In genomic region chr13:24240430-24240829, GRCm38 (mm10) we compare ENCODE assay signal across 22 mouse cellular contexts. TPM values are rescaled to one million over a fixed set of nuclear protein-coding genes. Genes with fewer than 3 reads are reported as not detected.
DNase-seq lines count a peak whose midpoint lies in the region; ATAC-seq and TF ChIP-seq lines count a peak whose summit lies in the region.
"Had no signal": no experiment of that assay in that cellular context is flagged by ENCODE, and none has a peak within 500 bp of the region (broad histone marks: within the 10 kb centered on the region; RNA-seq: fewer than 3 reads in every experiment).

No protein-coding gene starts in this region.

- TF ChIP-seq EP300 in lung, postnatal 0 days (IDR thresholded peaks at IDR 0.05) = peak; percentile 77

- no peak for DNase-seq in heart, embryonic 10.5 days (ENCODE audit: low spot score)
- no peak for DNase-seq in heart, postnatal 36 days
- DNase-seq in lung, embryonic 14.5 days = peak; percentile 18
- DNase-seq in lung, adult 2 months = no peak
- DNase-seq in lung, postnatal 0 days (ENCODE audit: low spot score) = peak; percentile 82
- DNase-seq in layer of hippocampus, adult 2 months (ENCODE audit: low spot score in 2 of 2) = no peak
- DNase-seq: adrenal gland, postnatal 25 days; cerebellum, adult 11-12 months; cerebellum, postnatal 10 days; forebrain, postnatal 0 days; gastrocnemius, postnatal 36 days; heart, adult 2 months; kidney, adult 18-20 months; kidney, postnatal 10 days; right cerebral cortex, postnatal 14 days; spleen, adult 18-20 months had no signal

- no peak overlapping the region for H3K4me3 ChIP-seq in heart, embryonic 10.5 days
- no peak overlapping the region for H3K4me3 ChIP-seq in lung, embryonic 14.5 days (ENCODE audit: low read depth, low read length)
- H3K4me3 ChIP-seq in lung, adult 2 months (replicated peaks; ENCODE audit: extremely low read depth, low read depth, low read length) = no peak overlapping the region
- no peak overlapping the region for H3K4me3 ChIP-seq in lung, postnatal 0 days (ENCODE audit: low read depth, low read length)
- no peak overlapping the region for H3K4me3 ChIP-seq in kidney, embryonic 14.5 days (ENCODE audit: low read length)
- no peak overlapping the region for H3K4me3 ChIP-seq in kidney, embryonic 16.5 days (ENCODE audit: low read length)
- no peak overlapping the region for H3K4me3 ChIP-seq in layer of hippocampus, adult 2 months
- H3K4me3 ChIP-seq: heart, adult 2 months; liver, embryonic 15.5 days; megakaryocyte, embryonic 14.5 days; midbrain, embryonic 13.5 days had no signal

- intact Hi-C loops in heart, postnatal 36 days (cut with DNase I) = no loop called here

- TF ChIP-seq POLR2A in lung, adult 2 months (IDR thresholded peaks at IDR 0.05; ENCODE audit: borderline replicate concordance, extremely low read depth, low read depth, low read length) = no peak

- TF ChIP-seq CTCF in lung, embryonic 14.5 days (IDR thresholded peaks at IDR 0.05; ENCODE audit: low read depth) = no peak
- TF ChIP-seq CTCF in lung, adult 2 months (IDR thresholded peaks at IDR 0.05; ENCODE audit: insufficient read depth, low read length) = no peak
- no peak for TF ChIP-seq CTCF in lung, postnatal 0 days (IDR thresholded peaks at IDR 0.05)
- no peak for TF ChIP-seq CTCF in layer of hippocampus, adult 2 months (conservative IDR thresholded peaks at IDR 0.05)

- H3K27me3 ChIP-seq in heart, embryonic 10.5 days (ENCODE audit: insufficient read depth, poor library complexity, severe bottlenecking) = no peaks in the 10 kb centered on the region
- no peaks in the 10 kb centered on the region for H3K27me3 ChIP-seq in lung, embryonic 14.5 days (ENCODE audit: insufficient read depth, low read length)
- no peaks in the 10 kb centered on the region for H3K27me3 ChIP-seq in lung, postnatal 0 days (replicated peaks; ENCODE audit: insufficient read depth, low read length)
- H3K27me3 ChIP-seq in kidney, embryonic 14.5 days (ENCODE audit: control insufficient read depth, insufficient read depth, low read length) = no peaks in the 10 kb centered on the region
- H3K27me3 ChIP-seq in kidney, embryonic 16.5 days (ENCODE audit: insufficient read depth, low read length) = no peaks in the 10 kb centered on the region
- H3K27me3 ChIP-seq: liver, embryonic 15.5 days; midbrain, embryonic 13.5 days had no signal

- 56% methylated on average over 4 of the region's 4 CpGs for WGBS in heart, embryonic 10.5 days
- WGBS in lung, embryonic 14.5 days = 69% methylated on average over 4 of the region's 4 CpGs
- 56% methylated on average over 4 of the region's 4 CpGs for WGBS in lung, adult 2 months
- 50% methylated on average over 4 of the region's 4 CpGs for WGBS in lung, postnatal 0 days
- WGBS in kidney, embryonic 14.5 days = 85% methylated on average over 4 of the region's 4 CpGs
- 85% methylated on average over 4 of the region's 4 CpGs for WGBS in kidney, embryonic 16.5 days

- no peak for ATAC-seq in lung, embryonic 14.5 days (ENCODE audit: insufficient read depth)
- ATAC-seq in lung, postnatal 0 days = peak; percentile 71
- no peak for ATAC-seq in kidney, embryonic 14.5 days (ENCODE audit: low FRiP score, low TSS enrichment)
- no peak for ATAC-seq in kidney, embryonic 16.5 days (ENCODE audit: low FRiP score, low TSS enrichment)
- ATAC-seq: CD4-positive, CD25-positive, alpha-beta regulatory T cell, adult 4 months; forebrain, postnatal 0 days; midbrain, embryonic 13.5 days had no signal

- H3K4me1 ChIP-seq in heart, embryonic 10.5 days = peaks cover 21% of the 10 kb centered on the region
- H3K4me1 ChIP-seq in lung, embryonic 14.5 days (ENCODE audit: insufficient read depth) = peaks cover 8% of the 10 kb centered on the region; the same call in 1 of the 2 replicates
- peaks cover 17% of the 10 kb centered on the region for H3K4me1 ChIP-seq in lung, adult 2 months (ENCODE audit: control insufficient read depth, insufficient read depth, low read length)
- H3K4me1 ChIP-seq in lung, postnatal 0 days (ENCODE audit: insufficient read depth, low read depth, low read length) = peaks cover 30% of the 10 kb centered on the region; the same call in 1 of the 2 replicates
- H3K4me1 ChIP-seq in kidney, embryonic 14.5 days (ENCODE audit: control insufficient read depth, insufficient read depth, low read length) = peaks cover 10% of the 10 kb centered on the region
- peaks cover 30% of the 10 kb centered on the region for H3K4me1 ChIP-seq in kidney, embryonic 16.5 days (ENCODE audit: insufficient read depth, low read length)

- no peak overlapping the region for H3K4me2 ChIP-seq in lung, embryonic 14.5 days
- no peak overlapping the region for H3K4me2 ChIP-seq in lung, postnatal 0 days (replicated peaks; ENCODE audit: low read depth, low read length)
- H3K4me2 ChIP-seq in kidney, embryonic 14.5 days (replicated peaks; ENCODE audit: low read depth, low read length) = no peak overlapping the region
- no peak overlapping the region for H3K4me2 ChIP-seq in kidney, embryonic 16.5 days (replicated peaks; ENCODE audit: low read depth, low read length)
- H3K4me2 ChIP-seq: liver, embryonic 15.5 days; midbrain, embryonic 13.5 days had no signal

- no peaks in the 10 kb centered on the region for H3K36me3 ChIP-seq in heart, embryonic 10.5 days
- no peaks in the 10 kb centered on the region for H3K36me3 ChIP-seq in lung, embryonic 14.5 days (ENCODE audit: insufficient read depth)
- H3K36me3 ChIP-seq in lung, postnatal 0 days (ENCODE audit: insufficient read depth, low read length) = no peaks in the 10 kb centered on the region
- H3K36me3 ChIP-seq in kidney, embryonic 14.5 days (ENCODE audit: control insufficient read depth, insufficient read depth, low read length) = no peaks in the 10 kb centered on the region
- no peaks in the 10 kb centered on the region for H3K36me3 ChIP-seq in kidney, embryonic 16.5 days (ENCODE audit: insufficient read depth, low read length)
- H3K36me3 ChIP-seq: liver, embryonic 15.5 days; midbrain, embryonic 13.5 days had no signal

- H3K9ac ChIP-seq in lung, embryonic 14.5 days = no peak overlapping the region
- H3K9ac ChIP-seq in lung, postnatal 0 days (replicated peaks; ENCODE audit: low read depth) = no peak overlapping the region
- H3K9ac ChIP-seq in kidney, embryonic 14.5 days (ENCODE audit: low read depth, low read length) = no peak overlapping the region
- H3K9ac ChIP-seq in kidney, embryonic 16.5 days (replicated peaks; ENCODE audit: low read length) = no peak overlapping the region
- H3K9ac ChIP-seq: forebrain, postnatal 0 days; liver, embryonic 15.5 days; midbrain, embryonic 13.5 days had no signal

- H3K27ac ChIP-seq in heart, embryonic 10.5 days = peak overlapping the region; percentile 17; the same call in 1 of the 2 replicates
- H3K27ac ChIP-seq in lung, embryonic 14.5 days (ENCODE audit: low read depth) = no peak overlapping the region
- H3K27ac ChIP-seq in lung, postnatal 0 days (ENCODE audit: low read length) = peak overlapping the region; percentile 69
- H3K27ac ChIP-seq in kidney, embryonic 14.5 days (ENCODE audit: low read depth, low read length) = no peak overlapping the region
- H3K27ac ChIP-seq in kidney, embryonic 16.5 days (ENCODE audit: low read length) = no peak overlapping the region
- no peak overlapping the region for H3K27ac ChIP-seq in layer of hippocampus, adult 2 months
- H3K27ac ChIP-seq: heart, adult 2 months; liver, embryonic 15.5 days; midbrain, embryonic 13.5 days had no signal

- no peaks in the 10 kb centered on the region for H3K9me3 ChIP-seq in heart, embryonic 10.5 days
- H3K9me3 ChIP-seq in lung, embryonic 14.5 days (ENCODE audit: low read depth, low read length) = no peaks in the 10 kb centered on the region
- no peaks in the 10 kb centered on the region for H3K9me3 ChIP-seq in lung, postnatal 0 days (ENCODE audit: low read length)
- no peaks in the 10 kb centered on the region for H3K9me3 ChIP-seq in kidney, embryonic 14.5 days (ENCODE audit: control insufficient read depth, low read length)
- H3K9me3 ChIP-seq in kidney, embryonic 16.5 days (ENCODE audit: low read length) = no peaks in the 10 kb centered on the region
- H3K9me3 ChIP-seq: liver, embryonic 15.5 days; megakaryocyte, embryonic 14.5 days; midbrain, embryonic 13.5 days had no signal

RNA-seq across cellular contexts. Expression of gene Carmil1, which starts 40.2 kb away (rescaled TPM):
- 13.5 and 21.8 TPM in 2 replicates for polyA plus RNA-seq in heart, embryonic 10.5 days (2016; fragmentation: Nextera tagmentation; extraction: Ambion mirVana)
- total RNA-seq in heart, postnatal 36 days (2021) = 1 to 10 TPM; 7.1 to 9.5 TPM
- polyA plus RNA-seq in lung, embryonic 14.5 days (2014; fragmentation: Nextera tagmentation; extraction: Ambion mirVana) = 48.3 and 50.7 TPM in 2 replicates
- polyA plus RNA-seq in lung, adult 2 months (2012; rRNA removed) = 9.5 and 17.3 TPM in 2 replicates
- polyA plus RNA-seq in lung, postnatal 0 days (2015; fragmentation: Nextera tagmentation; extraction: Ambion mirVana) = 46.1 and 47.5 TPM in 2 replicates
- 23.9 and 48.6 TPM in 2 replicates for polyA plus RNA-seq in kidney, embryonic 14.5 days (2014; fragmentation: Nextera tagmentation; extraction: Ambion mirVana)
- 52.5 and 60.2 TPM in 2 replicates for polyA plus RNA-seq in kidney, embryonic 16.5 days (2015; fragmentation: Nextera tagmentation; extraction: Ambion mirVana)
- total RNA-seq in layer of hippocampus, adult 2 months (2021) = 10 to 100 TPM; 37.0 to 47.9 TPM

Comparison
In these comparisons a context has a peak if more than half of its experiments do, and no peak if none do; other contexts are left out.
1. DNase-seq: peak in lung, embryonic 14.5 days (single experiment) and lung, postnatal 0 days (single experiment); none in heart, embryonic 10.5 days (single experiment), heart, postnatal 36 days (0 of 2), lung, adult 2 months (single experiment) and layer of hippocampus, adult 2 months (0 of 2).
2. H3K27ac ChIP-seq: peak in heart, embryonic 10.5 days (single experiment) and lung, postnatal 0 days (single experiment); none in lung, embryonic 14.5 days (single experiment), kidney, embryonic 14.5 days (single experiment), kidney, embryonic 16.5 days (single experiment) and layer of hippocampus, adult 2 months (single experiment).